Mouse (Mus musculus): ENCODE results near the gene Calhm5. TPM values are rescaled to one million over a fixed set of nuclear protein-coding genes. Genes with fewer than 3 reads are reported as not detected.

Gene Calhm5
- 0.45 and 0.51 TPM in 2 replicates for polyA plus RNA-seq (2015; fragmentation: Nextera tagmentation; extraction: Ambion mirVana)

- Histone ChIP-seq H3K9me3 (ENCODE audit: control insufficient read depth, low read length) (no peaks in the 10 kb centered on the region), H3K9ac (replicated peaks; ENCODE audit: low read depth, low read length) (peak within 1 kb of the TSS; percentile 23; the same call in 1 of the 2 replicates), H3K4me3 (replicated peaks; ENCODE audit: low read length) (peak within 1 kb of the TSS; percentile 9; the same call in 1 of the 2 replicates), H3K36me3 (ENCODE audit: control insufficient read depth, insufficient read depth) (no peaks in the 10 kb centered on the region), H3K4me2 (ENCODE audit: low read length) (peak within 1 kb of the TSS; percentile 45), H3K4me1 (replicated peaks; ENCODE audit: control insufficient read depth, insufficient read depth, low read length) (no peaks in the 10 kb centered on the region), H3K27ac (ENCODE audit: low read length) (no peak within 1 kb of the TSS), H3K27me3 (replicated peaks; ENCODE audit: control insufficient read depth, insufficient read depth, low read length) (no peaks in the 10 kb centered on the region)
- peak; percentile 79 for ATAC-seq
- WGBS, result 25% methylated on average over 9 of the region's 9 CpGs
Observed at GRCm38 (mm10) chr10:34096418-34096883, at the start of gene Calhm5. Gene Calhm5 (minus strand): TSS chr10:34096519.

GRCm38 (mm10) chr10:34141693-34142092, 45.4 kb upstream of the Calhm5 start:
- Histone ChIP-seq H3K27me3 (replicated peaks; ENCODE audit: control insufficient read depth, insufficient read depth, low read length) (no peaks in the 10 kb centered on the region), H3K27ac (ENCODE audit: low read length) (no peak overlapping the region), H3K9me3 (ENCODE audit: control insufficient read depth, low read length) (no peaks in the 10 kb centered on the region), H3K9ac (replicated peaks; ENCODE audit: low read depth, low read length) (no peak overlapping the region), H3K4me2 (ENCODE audit: low read length) (no peak overlapping the region), H3K4me3 (replicated peaks; ENCODE audit: low read length) (no peak overlapping the region), H3K36me3 (ENCODE audit: control insufficient read depth, insufficient read depth) (no peaks in the 10 kb centered on the region), H3K4me1 (replicated peaks; ENCODE audit: control insufficient read depth, insufficient read depth, low read length) (no peaks in the 10 kb centered on the region)
- 92% methylated on average over 2 of the region's 2 CpGs for WGBS
- ATAC-seq, result no peak

- Histone ChIP-seq H3K36me3 (ENCODE audit: control insufficient read depth, insufficient read depth) (no peaks in the 10 kb centered on the region), H3K27ac (ENCODE audit: low read length) (no peak overlapping the region), H3K27me3 (replicated peaks; ENCODE audit: control insufficient read depth, insufficient read depth, low read length) (no peaks in the 10 kb centered on the region), H3K9ac (replicated peaks; ENCODE audit: low read depth, low read length) (no peak overlapping the region), H3K9me3 (ENCODE audit: control insufficient read depth, low read length) (no peaks in the 10 kb centered on the region), H3K4me3 (replicated peaks; ENCODE audit: low read length) (no peak overlapping the region), H3K4me1 (replicated peaks; ENCODE audit: control insufficient read depth, insufficient read depth, low read length) (no peaks in the 10 kb centered on the region), H3K4me2 (ENCODE audit: low read length) (no peak overlapping the region)
- WGBS, result 70% methylated on average over 4 of the region's 4 CpGs
- no peak for ATAC-seq
Observed at GRCm38 (mm10) chr10:34139768-34140167, 43.4 kb upstream of the Calhm5 start.

DNA sequence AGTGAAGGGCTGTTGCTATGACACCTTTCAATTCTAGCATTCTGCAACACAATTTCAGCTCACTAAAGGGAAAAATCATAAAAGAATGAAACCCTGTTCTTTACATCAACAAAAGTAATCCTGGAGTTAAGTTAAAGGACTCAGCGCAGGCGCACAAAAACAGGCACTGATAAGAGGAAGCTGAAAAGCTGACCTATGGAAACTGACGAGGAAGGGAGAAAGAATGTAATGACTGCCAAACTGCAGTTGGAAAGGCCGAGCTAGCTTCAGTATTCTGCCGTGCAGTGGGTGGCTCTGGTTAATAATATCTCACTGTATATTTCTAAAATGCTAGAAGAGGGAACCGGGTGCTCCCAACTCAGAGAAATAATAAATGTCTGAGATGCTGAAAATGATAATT, 41.7 kb upstream of the Calhm5 start:
- Histone ChIP-seq H3K27ac (ENCODE audit: low read length) (no peak overlapping the region), H3K4me2 (ENCODE audit: low read length) (no peak overlapping the region), H3K9me3 (ENCODE audit: control insufficient read depth, low read length) (no peaks in the 10 kb centered on the region), H3K9ac (replicated peaks; ENCODE audit: low read depth, low read length) (no peak overlapping the region), H3K4me1 (replicated peaks; ENCODE audit: control insufficient read depth, insufficient read depth, low read length) (no peaks in the 10 kb centered on the region), H3K4me3 (replicated peaks; ENCODE audit: low read length) (no peak overlapping the region), H3K27me3 (replicated peaks; ENCODE audit: control insufficient read depth, insufficient read depth, low read length) (no peaks in the 10 kb centered on the region), H3K36me3 (ENCODE audit: control insufficient read depth, insufficient read depth) (no peaks in the 10 kb centered on the region)
- no peak for ATAC-seq
- 68% methylated on average over 6 of the region's 6 CpGs for WGBS

DNA sequence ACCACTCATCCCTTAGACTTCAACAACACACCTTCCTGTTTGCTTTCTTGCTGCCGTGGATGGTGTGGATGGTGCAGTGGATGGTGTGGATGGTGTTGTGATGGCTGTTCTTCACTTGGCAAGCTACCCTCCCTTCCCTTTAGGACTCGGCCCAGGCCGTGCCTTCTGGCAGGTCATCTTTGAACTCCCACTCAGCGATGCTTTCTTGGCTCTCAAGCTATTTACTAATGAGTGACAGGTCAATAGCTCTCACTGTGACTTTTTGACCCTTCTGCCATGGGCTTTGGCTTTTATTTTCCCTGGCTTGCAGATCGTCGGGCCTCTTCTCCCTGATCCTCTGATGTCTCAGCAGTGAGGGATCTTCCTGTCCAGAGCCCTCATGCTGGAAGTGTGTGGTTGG, 40.1 kb upstream of the Calhm5 start:
- H3K4me2 ChIP-seq (ENCODE audit: low read length), result no peak overlapping the region
- WGBS, result 33% methylated on average over 6 of the region's 6 CpGs
- no peak for ATAC-seq
- no peaks in the 10 kb centered on the region for H3K36me3 ChIP-seq (ENCODE audit: control insufficient read depth, insufficient read depth)
- no peaks in the 10 kb centered on the region for H3K27me3 ChIP-seq (replicated peaks; ENCODE audit: control insufficient read depth, insufficient read depth, low read length)
- no peak overlapping the region for H3K27ac ChIP-seq (ENCODE audit: low read length)
- H3K4me3 ChIP-seq (replicated peaks; ENCODE audit: low read length), result no peak overlapping the region
- no peaks in the 10 kb centered on the region for H3K9me3 ChIP-seq (ENCODE audit: control insufficient read depth, low read length)
- H3K9ac ChIP-seq (replicated peaks; ENCODE audit: low read depth, low read length), result no peak overlapping the region
- H3K4me1 ChIP-seq (replicated peaks; ENCODE audit: control insufficient read depth, insufficient read depth, low read length), result no peaks in the 10 kb centered on the region

GRCm38 (mm10) chr10:34131356-34131755, 35.0 kb upstream of the Calhm5 start:
- no peak overlapping the region for H3K4me3 ChIP-seq (replicated peaks; ENCODE audit: low read length)
- no peaks in the 10 kb centered on the region for H3K36me3 ChIP-seq (ENCODE audit: control insufficient read depth, insufficient read depth)
- no peak overlapping the region for H3K4me2 ChIP-seq (ENCODE audit: low read length)
- no peaks in the 10 kb centered on the region for H3K27me3 ChIP-seq (replicated peaks; ENCODE audit: control insufficient read depth, insufficient read depth, low read length)
- 74% methylated on average over 2 of the region's 2 CpGs for WGBS
- H3K27ac ChIP-seq (ENCODE audit: low read length), result no peak overlapping the region
- H3K4me1 ChIP-seq (replicated peaks; ENCODE audit: control insufficient read depth, insufficient read depth, low read length), result 0 out of 2 replicates have a peak, but pooled peaks cover 2% of the 10 kb centered on the region
- no peaks in the 10 kb centered on the region for H3K9me3 ChIP-seq (ENCODE audit: control insufficient read depth, low read length)
- H3K9ac ChIP-seq (replicated peaks; ENCODE audit: low read depth, low read length), result no peak overlapping the region
- ATAC-seq, result no peak

DNA sequence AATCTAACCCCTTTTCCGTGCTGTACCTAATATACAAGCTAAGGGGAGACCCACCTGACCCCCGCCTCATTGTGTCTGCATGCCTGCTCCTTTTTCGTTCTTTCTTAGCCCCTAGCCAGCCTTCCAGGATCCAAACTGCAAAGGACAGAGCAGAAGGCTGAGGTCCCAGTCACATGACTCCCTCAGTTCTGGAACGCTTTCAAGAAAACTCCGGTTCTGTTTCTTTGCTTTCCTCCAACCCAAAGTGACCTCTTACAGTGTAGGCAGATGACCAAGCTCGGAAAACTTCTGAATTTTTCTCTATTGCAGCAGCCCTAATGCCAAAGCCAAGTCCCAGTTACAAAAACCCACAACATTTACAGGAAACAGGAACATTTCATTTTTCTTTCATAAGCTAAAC, 32.1 kb upstream of the Calhm5 start:
- Histone ChIP-seq H3K27me3 (replicated peaks; ENCODE audit: control insufficient read depth, insufficient read depth, low read length) (no peaks in the 10 kb centered on the region), H3K9me3 (ENCODE audit: control insufficient read depth, low read length) (no peaks in the 10 kb centered on the region), H3K27ac (ENCODE audit: low read length) (no peak overlapping the region), H3K4me3 (replicated peaks; ENCODE audit: low read length) (no peak overlapping the region), H3K36me3 (ENCODE audit: control insufficient read depth, insufficient read depth) (no peaks in the 10 kb centered on the region), H3K9ac (replicated peaks; ENCODE audit: low read depth, low read length) (no peak overlapping the region), H3K4me1 (replicated peaks; ENCODE audit: control insufficient read depth, insufficient read depth, low read length) (0 out of 2 replicates have a peak, but pooled peaks cover 2% of the 10 kb centered on the region), H3K4me2 (ENCODE audit: low read length) (no peak overlapping the region)
- ATAC-seq, result no peak
- WGBS, result 86% methylated on average over 6 of the region's 6 CpGs

DNA sequence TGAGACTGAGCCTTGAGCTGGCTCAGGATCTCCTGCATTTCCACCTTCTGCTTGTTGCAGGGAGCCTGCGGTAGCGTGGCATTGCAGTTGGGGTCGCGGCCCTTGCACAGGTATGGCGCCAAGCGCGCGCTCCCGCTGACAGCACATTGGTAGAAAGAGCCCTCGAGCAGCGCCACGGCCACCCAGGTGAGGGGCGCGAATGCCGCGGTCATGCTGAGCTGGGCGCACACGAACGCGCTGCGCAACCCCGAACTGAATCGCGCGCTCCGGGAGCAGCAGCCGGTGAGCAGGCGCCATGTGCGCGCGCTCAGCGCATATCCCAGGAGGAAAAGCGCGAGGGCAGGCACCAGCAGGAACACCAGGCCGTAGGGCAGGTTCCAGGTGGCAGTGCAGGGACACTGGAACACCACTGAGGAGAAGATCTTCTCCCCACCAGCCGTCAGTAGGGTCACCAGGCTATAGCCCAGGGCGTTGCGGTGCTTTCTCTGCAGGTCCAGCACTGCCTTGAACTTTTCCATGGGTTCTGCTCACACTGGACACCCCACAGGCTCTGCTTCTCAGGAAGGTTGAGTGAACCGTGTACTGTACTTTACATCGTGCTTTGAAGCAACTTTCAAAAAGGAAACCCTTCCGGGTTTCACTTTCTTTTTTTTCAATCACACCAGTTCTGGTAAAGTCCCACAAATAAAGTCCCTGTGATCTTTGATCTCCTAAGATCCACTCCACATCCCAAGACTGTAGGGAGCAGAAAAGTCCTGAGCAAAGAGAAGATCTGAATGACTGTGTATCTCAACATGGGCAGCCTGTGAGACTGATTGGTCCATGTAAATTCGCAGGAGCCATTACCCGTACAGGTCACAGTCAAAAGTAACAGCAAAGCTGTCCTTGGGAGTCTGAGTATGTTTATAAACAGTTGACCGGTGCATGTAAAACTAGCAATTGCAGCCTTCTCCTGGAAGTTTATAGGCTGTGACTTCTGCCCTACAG, 31.4 kb upstream of the Calhm5 start, which contains the start of gene Calhm6:
Gene Calhm6, minus strand, starts transcription at position 593 of the 987 bp plus-strand sequence.
- H3K9ac ChIP-seq (replicated peaks; ENCODE audit: low read depth, low read length), result peak within 1 kb of the TSS; percentile 59
- no peaks in the 10 kb centered on the region for H3K9me3 ChIP-seq (ENCODE audit: control insufficient read depth, low read length)
- 0 out of 2 replicates have a peak, but pooled peaks cover 2% of the 10 kb centered on the region for H3K4me1 ChIP-seq (replicated peaks; ENCODE audit: control insufficient read depth, insufficient read depth, low read length)
- WGBS, result 16% methylated on average over 44 of the region's 44 CpGs
- H3K27ac ChIP-seq (ENCODE audit: low read length), result no peak within 1 kb of the TSS
- H3K4me2 ChIP-seq (ENCODE audit: low read length), result peak within 1 kb of the TSS; percentile 61
- peak; percentile 85 for ATAC-seq
- no peaks in the 10 kb centered on the region for H3K36me3 ChIP-seq (ENCODE audit: control insufficient read depth, insufficient read depth)
- H3K4me3 ChIP-seq (replicated peaks; ENCODE audit: low read length), result peak within 1 kb of the TSS; percentile 56
- H3K27me3 ChIP-seq (replicated peaks; ENCODE audit: control insufficient read depth, insufficient read depth, low read length), result no peaks in the 10 kb centered on the region

DNA sequence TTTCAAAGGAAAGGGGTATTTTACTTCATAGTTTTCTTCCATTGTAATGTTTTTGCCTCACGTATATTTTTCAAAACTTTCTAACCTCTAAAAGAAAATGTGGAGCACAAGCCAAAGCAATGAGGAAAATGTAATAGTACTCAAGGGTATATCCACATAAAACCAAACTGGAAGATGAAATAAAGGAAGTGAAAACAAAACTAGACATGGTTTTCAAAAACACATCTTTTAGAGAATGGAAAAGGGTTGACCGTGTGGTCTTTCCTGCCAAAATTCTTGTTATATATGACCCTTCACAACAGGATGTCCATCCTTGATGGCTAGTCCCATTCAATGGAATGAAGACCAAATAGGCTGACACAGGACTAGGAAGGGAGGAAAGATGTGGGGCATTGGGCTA, 22.1 kb upstream of the Calhm5 start:
- ATAC-seq, result no peak
- WGBS, result 95% methylated on average over 2 of the region's 2 CpGs

More for the DNA sequence above, 22.1 kb upstream of the Calhm5 start:
- Histone ChIP-seq H3K4me3 (replicated peaks; ENCODE audit: low read length) (no peak overlapping the region), H3K4me2 (ENCODE audit: low read length) (no peak overlapping the region), H3K9me3 (ENCODE audit: control insufficient read depth, low read length) (no peaks in the 10 kb centered on the region), H3K9ac (replicated peaks; ENCODE audit: low read depth, low read length) (no peak overlapping the region), H3K27me3 (replicated peaks; ENCODE audit: control insufficient read depth, insufficient read depth, low read length) (no peaks in the 10 kb centered on the region), H3K36me3 (ENCODE audit: control insufficient read depth, insufficient read depth) (no peaks in the 10 kb centered on the region), H3K27ac (ENCODE audit: low read length) (no peak overlapping the region), H3K4me1 (replicated peaks; ENCODE audit: control insufficient read depth, insufficient read depth, low read length) (no peaks in the 10 kb centered on the region)

Data from forebrain, embryonic 16.5 days (tissue).